Mouse (Mus musculus) testis, postnatal 10 days (tissue): ENCODE measurements at regions not wholly inside any gene's neighbourhood (a gene's known extent, or its start where the extent isn't known, plus 50 kb on each side); places are given as distances from the start of the nearest gene placed in this dataset.

Source experiments
- DNase-seq: peaks from one replicate; pipeline ENCODE4 v3.0.0; 2021; ENCODE audit warnings: low spot score

- no peak for DNase-seq
Measured at GRCm38 (mm10) chr9:120233011-120233410, 68.3 kb upstream of the Myrip start.

GRCm38 (mm10) chr9:120235054-120235453, 66.3 kb upstream of the Myrip start:
- DNase-seq = peak; percentile 63

- DNase-seq = no peak
Measured at GRCm38 (mm10) chr9:120245444-120245843, 55.9 kb upstream of the Myrip start.

GRCm38 (mm10) chr9:120248728-120249127, 52.6 kb upstream of the Myrip start:
- no peak for DNase-seq
